Mouse (Mus musculus): Measurements from ENCODE around the gene Susd5.
"Not testable (repeated sequence)": the region's sequence is repeated elsewhere in the genome, so short reads cannot be mapped to it uniquely, and the experiment has no call there.

GRCm38 (mm10) chr9:114088885-114089284 is 31.9 kb downstream of the Susd5 start:
- TF ChIP-seq GATA1 (IDR thresholded peaks at IDR 0.05; ENCODE audit: borderline replicate concordance, low read length); FLI1 (IDR thresholded peaks at IDR 0.05; ENCODE audit: low read length): not testable (repeated sequence)
